Mouse (Mus musculus) embryonic facial prominence, embryonic 14.5 days (tissue): ENCODE data around the gene Npl. TPM values are rescaled to one million over a fixed set of nuclear protein-coding genes. Genes with fewer than 3 reads are reported as not detected.

Source experiments
- ATAC-seq: fragments of 200-750 bp; cut with Nextera tagmentation; 2 replicates; pipeline ENCODE4 v1.8.0; 2017; ENCODE audit warnings: low read depth, moderate number of reproducible peaks, moderate TSS enrichment
- DNase-seq: peaks from one replicate; pipeline ENCODE4 v3.0.0-alpha.2; 2015; ENCODE audit warnings: low spot score
- H3K27ac ChIP-seq: fragments of 300-500 bp; sonication (generic); replicated peaks from 2 replicates; pipeline ENCODE4 v1.5.1; 2014; ENCODE audit warnings: low read depth, mild to moderate bottlenecking, low read length, moderate library complexity
- H3K27me3 ChIP-seq: fragments of 300-500 bp; sonication (generic); replicated peaks from 2 replicates; pipeline ENCODE4 v1.6.1; 2014; ENCODE audit warnings: low read length; ENCODE audit not compliant: control insufficient read depth, insufficient read depth
- H3K36me3 ChIP-seq: fragments of 300-500 bp; sonication (generic); 2 replicates; pipeline ENCODE4 v1.6.1; 2014; ENCODE audit warnings: low read length, mixed read lengths; ENCODE audit not compliant: control insufficient read depth, insufficient read depth
- H3K4me1 ChIP-seq: fragments of 300-500 bp; sonication (generic); 2 replicates; pipeline ENCODE4 v1.6.1; 2014; ENCODE audit warnings: antibody characterized with exemption, low read length; ENCODE audit not compliant: control insufficient read depth, insufficient read depth
- H3K4me2 ChIP-seq: fragments of 300-500 bp; sonication (generic); 2 replicates; pipeline ENCODE4 v1.6.1; 2014; ENCODE audit warnings: low read depth, mild to moderate bottlenecking, low read length, moderate library complexity, mixed read lengths
- H3K4me3 ChIP-seq: fragments of 300-500 bp; sonication (generic); 2 replicates; pipeline ENCODE4 v1.5.1; 2014; ENCODE audit warnings: low read depth, mild to moderate bottlenecking, low read length
- H3K9ac ChIP-seq: fragments of 300-500 bp; sonication (generic); 2 replicates; pipeline ENCODE4 v1.6.1; 2014; ENCODE audit warnings: low read depth, mild to moderate bottlenecking, low read length, moderate library complexity, mixed read lengths
- H3K9me3 ChIP-seq: fragments of 300-500 bp; sonication (generic); 2 replicates; pipeline ENCODE4 v1.6.1; 2016; ENCODE audit warnings: low read length; ENCODE audit not compliant: control insufficient read depth
- WGBS: fragments of 180-500 bp; shearing (Covaris S2); extraction: QIAGEN DNeasy Blood & Tissue Kit; methylation state at CpG from one replicate; pipeline ENCODE4 v1.1.7; 2014; 5-methylcytosine and 5-hydroxymethylcytosine counted together
- polyA plus RNA-seq: library from polyadenylated mRNA; unstranded; fragments of >200 nt; fragmentation: Nextera tagmentation; extraction: Ambion mirVana; gene quantifications from 2 replicates; pipeline ENCODE4 v1.2.1, GENCODE M21; 2014

Npl gene
- polyA plus RNA-seq, 1 experiment from 2014 or later, result 14.9 TPM

DNA sequence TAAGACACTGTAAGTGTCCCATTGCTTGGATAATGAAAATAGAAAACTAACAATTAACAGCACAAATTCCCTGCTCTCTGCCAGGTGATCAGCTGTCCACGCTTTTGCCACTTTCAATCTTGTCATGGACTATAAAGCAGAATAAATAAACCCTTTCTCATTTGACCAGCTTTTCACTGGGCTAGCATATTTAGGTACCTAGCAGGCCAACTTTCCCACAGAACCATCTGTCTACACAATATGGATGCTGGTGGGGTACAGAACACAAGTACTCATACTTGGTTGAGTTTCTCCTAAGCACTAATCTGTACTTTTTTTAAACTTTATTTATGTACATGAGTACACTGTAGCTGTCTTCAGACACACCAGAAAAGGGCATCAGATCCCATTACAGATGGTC is 70.5 kb downstream of the Npl start:
- DNase-seq (no peak), ATAC-seq (no peak)
- H3K36me3 ChIP-seq, result peaks cover 84% of the 10 kb centered on the region
- no peak overlapping the region for H3K27ac ChIP-seq
- H3K27me3 ChIP-seq, result no peaks in the 10 kb centered on the region
- no peak overlapping the region for H3K9ac ChIP-seq
- H3K4me3 ChIP-seq, result no peak overlapping the region
- WGBS, result 94% methylated on average over 1 of the region's 1 CpGs
- H3K4me1 ChIP-seq, result peaks cover 6% of the 10 kb centered on the region
- H3K9me3 ChIP-seq, result no peaks in the 10 kb centered on the region
- no peak overlapping the region for H3K4me2 ChIP-seq

DNA sequence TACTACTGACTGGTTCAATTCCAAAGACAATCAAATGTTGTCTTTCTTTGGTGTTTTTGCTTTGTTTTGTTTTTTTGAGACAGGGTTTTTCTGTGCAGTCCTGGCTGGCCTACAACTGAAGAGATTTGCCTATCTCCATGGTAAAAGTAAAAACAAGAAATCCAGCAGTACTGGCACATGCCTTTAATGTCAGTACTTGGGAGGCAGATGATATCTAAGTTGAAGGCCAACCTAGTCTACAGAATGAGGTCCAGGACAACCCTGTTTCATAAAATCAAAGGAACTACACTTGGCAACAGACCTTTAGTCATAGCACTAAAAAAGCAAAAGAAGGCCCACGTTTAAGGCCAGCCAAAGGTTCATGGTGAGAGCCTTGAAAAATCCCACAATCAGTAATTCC is 88.0 kb downstream of the Npl start:
- Histone ChIP-seq H3K27me3 (no peaks in the 10 kb centered on the region), H3K9ac (no peak overlapping the region), H3K4me2 (no peak overlapping the region), H3K9me3 (no peaks in the 10 kb centered on the region), H3K4me1 (no peaks in the 10 kb centered on the region), H3K4me3 (no peak overlapping the region), H3K27ac (no peak overlapping the region), H3K36me3 (peaks cover 95% of the 10 kb centered on the region)
- WGBS, result 98% methylated on average over 1 of the region's 1 CpGs
- no peak for ATAC-seq
- no peak for DNase-seq

DNA sequence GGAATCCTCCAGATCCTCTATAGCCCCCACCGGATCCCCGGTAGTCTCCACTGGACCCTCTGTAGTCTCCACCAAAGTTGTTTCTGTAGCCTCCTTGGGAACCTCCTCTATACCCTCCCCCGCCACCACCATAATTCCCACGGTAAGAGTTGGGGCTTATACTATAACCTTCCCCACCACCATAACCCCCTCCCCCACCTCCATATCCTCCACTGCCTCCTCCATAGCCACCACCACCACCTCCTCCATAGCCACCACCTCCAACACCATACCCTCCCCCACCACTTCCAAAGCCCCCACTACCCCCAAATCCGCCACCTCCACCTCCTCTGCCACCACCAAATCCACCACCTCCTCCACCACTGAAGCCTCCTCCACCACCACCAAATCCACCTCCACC is 93.7 kb downstream of the Npl start:
- H3K27ac ChIP-seq, result no peak overlapping the region
- ATAC-seq, result no peak

DNA sequence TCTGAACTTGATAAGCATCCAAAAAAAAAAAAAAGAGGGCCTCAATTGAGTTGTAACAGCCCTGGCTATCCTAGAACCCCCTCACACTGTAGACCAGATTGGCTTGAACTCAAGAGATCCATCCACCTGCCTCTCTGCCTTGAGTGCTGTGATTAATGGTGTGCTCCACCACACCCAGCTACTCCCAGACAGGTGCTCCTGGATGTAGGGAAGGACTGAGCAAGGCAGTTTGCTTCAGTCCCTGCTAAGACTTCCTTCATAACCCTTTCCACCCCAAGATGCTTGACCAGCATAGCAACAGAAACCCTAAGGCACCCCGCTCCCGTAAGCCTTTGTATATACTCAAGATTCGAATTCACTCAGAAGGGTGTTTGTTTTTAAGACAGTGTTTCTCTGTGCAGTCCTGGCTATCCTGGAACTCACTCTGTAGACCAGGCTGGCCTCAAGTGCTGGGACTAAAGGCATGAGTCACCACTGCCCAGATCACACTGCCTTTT is 96.7 kb downstream of the Npl start:
- peaks cover 67% of the 10 kb centered on the region for H3K36me3 ChIP-seq
- no peaks in the 10 kb centered on the region for H3K4me1 ChIP-seq
- H3K27ac ChIP-seq, result no peak overlapping the region
- 75% methylated on average over 3 of the region's 3 CpGs for WGBS
- no peak overlapping the region for H3K9ac ChIP-seq
- no peaks in the 10 kb centered on the region for H3K9me3 ChIP-seq
- H3K27me3 ChIP-seq, result no peaks in the 10 kb centered on the region
- H3K4me2 ChIP-seq, result no peak overlapping the region
- ATAC-seq (no peak), DNase-seq (no peak)
- H3K4me3 ChIP-seq, result no peak overlapping the region

More for the DNA sequence above, 93.7 kb downstream of the Npl start:
- H3K4me3 ChIP-seq, result no peak overlapping the region
- H3K9ac ChIP-seq, result no peak overlapping the region
- H3K36me3 ChIP-seq, result peaks cover 91% of the 10 kb centered on the region
- 85% methylated on average over 5 of the region's 5 CpGs for WGBS
- no peaks in the 10 kb centered on the region for H3K9me3 ChIP-seq
- no peak overlapping the region for H3K4me2 ChIP-seq
- DNase-seq, result no peak
- no peaks in the 10 kb centered on the region for H3K4me1 ChIP-seq
- H3K27me3 ChIP-seq, result no peaks in the 10 kb centered on the region

Other genes with a start within 250 kb of the Npl start
- gene Lamc1, start 217.3 kb downstream of the Npl start, polyA plus RNA-seq, result 87.8 and 98.5 TPM in 2 replicates
- 0.21 and 0.67 TPM in 2 replicates for gene Shcbp1l, start 124.9 kb downstream of the Npl start, polyA plus RNA-seq
- 22.6 and 25.5 TPM in 2 replicates for gene Dhx9, start 62.4 kb downstream of the Npl start, polyA plus RNA-seq
- gene Rgs8, start 103.0 kb upstream of the Npl start, polyA plus RNA-seq, result 1.3 and 1.4 TPM in 2 replicates
- gene Rgs16, start 190.3 kb upstream of the Npl start, polyA plus RNA-seq, result 7.6 and 9.3 TPM in 2 replicates
- gene Rnasel, start 199.4 kb upstream of the Npl start, polyA plus RNA-seq, result 12.6 and 13.1 TPM in 2 replicates